Mouse (Mus musculus): ENCODE data around the gene Zfp319. TPM values are rescaled to one million over a fixed set of nuclear protein-coding genes. Genes with fewer than 3 reads are reported as not detected.

The Zfp319 gene
- polyA plus RNA-seq, 1 experiment from 2014 or later, result 6.2 TPM

- 65% methylated on average over 6 of the region's 6 CpGs for WGBS
- no peak for ATAC-seq (ENCODE audit: insufficient read depth, low FRiP score, low read depth)
- no peaks in the 10 kb centered on the region for H3K36me3 ChIP-seq
- H3K4me3 ChIP-seq (replicated peaks), result no peak overlapping the region
- H3K4me1 ChIP-seq, result peaks cover 28% of the 10 kb centered on the region
- no peak overlapping the region for H3K27ac ChIP-seq
- H3K9me3 ChIP-seq, result no peaks in the 10 kb centered on the region
- no peak overlapping the region for H3K9ac ChIP-seq
- H3K4me2 ChIP-seq, result no peak overlapping the region
- H3K27me3 ChIP-seq (replicated peaks), result no peaks in the 10 kb centered on the region
Observed at GRCm38 (mm10) chr8:95362272-95362671, 30.5 kb upstream of the Zfp319 start.

DNA sequence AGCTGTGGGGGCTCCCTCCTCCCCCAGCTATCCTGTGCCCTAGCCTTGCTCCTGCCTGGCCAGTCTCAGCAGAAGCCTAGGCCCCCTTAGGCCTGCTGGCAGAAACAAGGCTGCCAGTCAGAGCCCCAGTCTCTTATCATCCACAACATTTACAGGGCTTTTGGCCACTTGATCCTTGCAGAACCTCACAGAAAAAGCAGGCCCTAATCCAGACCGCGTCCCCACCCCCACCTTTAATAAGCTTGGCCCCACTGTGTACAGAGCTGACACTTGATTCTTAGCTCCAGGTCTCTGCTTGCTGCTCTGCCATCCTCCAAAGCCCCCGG is 29.2 kb upstream of the Zfp319 start:
- Histone ChIP-seq H3K27ac (no peak overlapping the region; the same call in 1 of the 2 replicates), H3K4me3 (replicated peaks) (no peak overlapping the region), H3K27me3 (replicated peaks) (no peaks in the 10 kb centered on the region), H3K9me3 (no peaks in the 10 kb centered on the region), H3K4me2 (no peak overlapping the region), H3K4me1 (peaks cover 28% of the 10 kb centered on the region), H3K9ac (no peak overlapping the region), H3K36me3 (no peaks in the 10 kb centered on the region)
- no peak for ATAC-seq (ENCODE audit: insufficient read depth, low FRiP score, low read depth)
- 68% methylated on average over 3 of the region's 3 CpGs for WGBS

DNA sequence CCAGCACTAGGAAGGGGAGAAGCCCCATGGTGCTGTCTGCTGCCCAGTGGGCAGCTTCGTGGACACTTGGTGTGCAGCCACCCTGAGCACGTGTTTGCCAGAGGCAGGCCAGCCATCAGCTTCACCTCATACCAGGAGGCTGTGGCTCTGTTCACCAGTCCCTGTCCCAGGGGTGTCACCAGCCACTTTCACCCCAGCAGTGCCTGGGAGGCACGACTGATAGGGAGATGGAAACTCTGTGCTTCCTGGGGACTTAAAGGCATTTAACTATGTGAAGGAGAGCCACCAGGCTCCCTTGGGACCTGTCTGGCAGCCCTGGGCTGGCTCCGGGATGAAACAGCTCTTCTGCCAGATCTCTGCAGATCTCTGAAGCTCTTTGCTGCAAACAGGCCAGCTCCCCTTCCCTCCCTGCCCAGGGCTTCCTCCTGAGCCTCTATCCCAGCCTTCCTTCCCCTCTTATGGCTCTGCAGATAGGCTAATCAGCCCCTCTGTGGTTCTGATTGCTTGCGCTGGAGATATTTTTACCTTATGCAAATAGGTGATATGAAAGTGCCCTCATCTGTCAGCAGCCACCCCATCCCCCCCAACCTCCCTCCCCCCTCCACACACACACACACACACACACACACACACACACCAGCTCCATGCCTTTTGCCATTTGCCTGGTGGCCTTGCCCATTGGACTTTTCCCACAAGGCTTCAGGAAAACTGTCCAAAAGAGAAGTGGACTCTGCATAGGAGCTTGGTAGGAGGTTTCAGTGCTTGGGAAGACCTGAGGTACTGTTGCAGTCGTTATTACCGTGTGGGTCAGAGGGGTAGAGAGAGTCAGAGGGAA is 28.6 kb upstream of the Zfp319 start:
- WGBS, result 42% methylated on average over 7 of the region's 7 CpGs
- peaks cover 28% of the 10 kb centered on the region for H3K4me1 ChIP-seq
- H3K27ac ChIP-seq, result peak overlapping the region; percentile 78; the same call in 1 of the 2 replicates
- ATAC-seq (ENCODE audit: insufficient read depth, low FRiP score, low read depth), result no peak
- H3K9ac ChIP-seq, result no peak overlapping the region
- H3K36me3 ChIP-seq, result no peaks in the 10 kb centered on the region
- H3K4me2 ChIP-seq, result no peak overlapping the region
- H3K9me3 ChIP-seq, result no peaks in the 10 kb centered on the region
- H3K4me3 ChIP-seq (replicated peaks), result no peak overlapping the region
- H3K27me3 ChIP-seq (replicated peaks), result no peaks in the 10 kb centered on the region

GRCm38 (mm10) chr8:95358550-95359411 is 27.0 kb upstream of the Zfp319 start:
- 25% methylated on average over 8 of the region's 8 CpGs for WGBS
- Histone ChIP-seq H3K27me3 (replicated peaks) (no peaks in the 10 kb centered on the region), H3K4me1 (peaks cover 30% of the 10 kb centered on the region), H3K4me2 (peak overlapping the region; percentile 11; the same call in 1 of the 2 replicates), H3K4me3 (replicated peaks) (no peak overlapping the region), H3K27ac (peak overlapping the region; percentile 78), H3K9ac (no peak overlapping the region), H3K9me3 (no peaks in the 10 kb centered on the region), H3K36me3 (no peaks in the 10 kb centered on the region)
- peak; percentile 67 for ATAC-seq (ENCODE audit: insufficient read depth, low FRiP score, low read depth)

DNA sequence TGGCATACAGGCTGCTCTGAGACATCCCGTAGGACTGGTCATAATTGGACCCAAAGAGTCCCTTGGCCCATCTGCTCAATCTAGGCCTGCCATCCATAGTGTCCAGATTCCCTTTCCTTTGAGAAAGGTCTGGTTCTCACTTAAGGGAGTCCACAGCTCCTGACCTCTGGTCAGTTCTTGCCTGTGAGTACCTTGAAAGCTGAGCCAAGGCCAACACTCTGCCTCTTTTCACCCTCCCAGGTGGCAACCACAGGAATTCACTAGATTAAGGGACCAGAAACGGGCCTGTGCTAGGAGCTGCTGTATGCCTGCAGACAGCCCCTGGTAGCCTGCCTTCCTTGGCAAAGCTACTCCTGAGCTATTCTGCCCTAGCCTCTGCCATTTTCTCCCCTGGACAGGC is 22.9 kb upstream of the Zfp319 start:
- peak overlapping the region; percentile 88 for H3K4me2 ChIP-seq
- H3K36me3 ChIP-seq, result no peaks in the 10 kb centered on the region
- ATAC-seq (ENCODE audit: insufficient read depth, low FRiP score, low read depth), result no peak
- no peak overlapping the region for H3K27ac ChIP-seq
- WGBS, result 91% methylated on average over 2 of the region's 2 CpGs
- H3K9me3 ChIP-seq, result no peaks in the 10 kb centered on the region
- H3K4me1 ChIP-seq, result peaks cover 32% of the 10 kb centered on the region
- H3K4me3 ChIP-seq (replicated peaks), result no peak overlapping the region; the same call in 1 of the 2 replicates
- H3K27me3 ChIP-seq (replicated peaks), result no peaks in the 10 kb centered on the region
- H3K9ac ChIP-seq, result no peak overlapping the region

DNA sequence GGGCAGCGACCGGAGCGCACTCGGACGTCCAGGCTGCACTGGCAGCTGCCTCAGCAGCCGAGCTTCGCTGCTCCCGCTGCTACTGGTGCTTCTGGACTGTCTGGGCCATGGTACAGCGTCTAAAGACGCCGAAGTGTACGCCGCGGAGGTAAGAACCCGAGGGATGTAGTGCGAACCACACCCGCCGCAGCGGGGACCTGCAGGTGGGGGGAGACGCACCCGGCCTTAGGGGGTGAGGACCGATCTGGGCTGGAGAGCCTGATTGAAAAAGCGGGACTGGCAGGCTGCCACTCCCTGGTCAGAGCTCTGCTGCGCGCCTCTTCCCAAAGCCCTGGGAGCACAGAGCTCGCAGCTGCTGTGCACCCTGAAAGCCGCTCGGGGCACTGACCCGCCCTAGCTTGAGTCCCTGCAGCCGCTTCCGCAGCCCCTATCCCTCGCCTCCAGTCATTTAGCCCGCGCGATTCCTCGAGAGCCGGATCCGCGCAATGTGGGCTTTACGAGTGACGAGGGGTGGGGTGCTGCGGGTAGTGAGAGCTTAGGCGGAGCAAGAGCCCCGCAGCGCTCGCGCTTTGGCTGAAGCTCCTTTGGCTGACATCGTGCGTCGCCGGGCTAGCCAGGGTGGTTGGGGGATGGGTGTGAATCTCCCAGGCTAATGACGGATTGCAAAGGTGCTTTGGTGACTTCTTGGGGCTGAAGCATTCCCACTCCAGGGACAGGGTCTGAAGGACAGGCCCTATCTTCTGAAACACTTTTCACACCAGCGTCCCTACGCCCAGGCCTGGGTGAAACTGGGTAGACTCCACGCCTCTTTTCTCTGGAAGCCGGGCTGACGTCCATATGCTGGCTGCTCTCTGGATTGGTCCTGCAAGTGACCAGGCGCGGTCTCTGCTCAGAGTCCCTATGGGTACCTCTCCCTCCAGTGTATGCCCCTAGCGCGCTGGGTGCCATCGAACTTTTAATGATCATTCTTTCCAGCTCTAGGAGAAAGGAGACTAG is 21.4 kb upstream of the Zfp319 start:
- Histone ChIP-seq H3K4me1 (peaks cover 34% of the 10 kb centered on the region), H3K27me3 (replicated peaks) (no peaks in the 10 kb centered on the region), H3K27ac (peak overlapping the region; percentile 86), H3K36me3 (no peaks in the 10 kb centered on the region), H3K9me3 (no peaks in the 10 kb centered on the region), H3K9ac (peak overlapping the region; percentile 81), H3K4me2 (peak overlapping the region; percentile 88), H3K4me3 (replicated peaks) (peak overlapping the region; percentile 77)
- WGBS, result 4% methylated on average over 62 of the region's 62 CpGs
- ATAC-seq (ENCODE audit: insufficient read depth, low FRiP score, low read depth), result peak; percentile 36

GRCm38 (mm10) chr8:95352151-95352870 is 20.6 kb upstream of the Zfp319 start, which contains the start of gene Mmp15:
Mmp15 (plus strand) TSS chr8:95352268.
- H3K9ac ChIP-seq, result peak within 1 kb of the TSS; percentile 81
- under 1% methylated on average over 80 of the region's 80 CpGs for WGBS
- peak; percentile 80 for ATAC-seq (ENCODE audit: insufficient read depth, low FRiP score, low read depth)
- H3K4me2 ChIP-seq, result peak within 1 kb of the TSS; percentile 88
- H3K9me3 ChIP-seq, result no peaks in the 10 kb centered on the region
- H3K27ac ChIP-seq, result peak within 1 kb of the TSS; percentile 86
- H3K4me3 ChIP-seq (replicated peaks), result peak within 1 kb of the TSS; percentile 77
- H3K27me3 ChIP-seq (replicated peaks), result no peaks in the 10 kb centered on the region
- no peaks in the 10 kb centered on the region for H3K36me3 ChIP-seq
- peaks cover 34% of the 10 kb centered on the region for H3K4me1 ChIP-seq

- Histone ChIP-seq H3K4me2 (peak overlapping the region; percentile 88), H3K9me3 (no peaks in the 10 kb centered on the region), H3K9ac (no peak overlapping the region), H3K27me3 (replicated peaks) (no peaks in the 10 kb centered on the region), H3K36me3 (no peaks in the 10 kb centered on the region), H3K4me1 (peaks cover 38% of the 10 kb centered on the region), H3K27ac (peak overlapping the region; percentile 86), H3K4me3 (replicated peaks) (peak overlapping the region; percentile 77)
- 3% methylated on average over 15 of the region's 15 CpGs for WGBS
- peak; percentile 32; the same call in 1 of the 2 replicates for ATAC-seq (ENCODE audit: insufficient read depth, low FRiP score, low read depth)
Observed at GRCm38 (mm10) chr8:95351461-95351860, 19.7 kb upstream of the Zfp319 start.

DNA sequence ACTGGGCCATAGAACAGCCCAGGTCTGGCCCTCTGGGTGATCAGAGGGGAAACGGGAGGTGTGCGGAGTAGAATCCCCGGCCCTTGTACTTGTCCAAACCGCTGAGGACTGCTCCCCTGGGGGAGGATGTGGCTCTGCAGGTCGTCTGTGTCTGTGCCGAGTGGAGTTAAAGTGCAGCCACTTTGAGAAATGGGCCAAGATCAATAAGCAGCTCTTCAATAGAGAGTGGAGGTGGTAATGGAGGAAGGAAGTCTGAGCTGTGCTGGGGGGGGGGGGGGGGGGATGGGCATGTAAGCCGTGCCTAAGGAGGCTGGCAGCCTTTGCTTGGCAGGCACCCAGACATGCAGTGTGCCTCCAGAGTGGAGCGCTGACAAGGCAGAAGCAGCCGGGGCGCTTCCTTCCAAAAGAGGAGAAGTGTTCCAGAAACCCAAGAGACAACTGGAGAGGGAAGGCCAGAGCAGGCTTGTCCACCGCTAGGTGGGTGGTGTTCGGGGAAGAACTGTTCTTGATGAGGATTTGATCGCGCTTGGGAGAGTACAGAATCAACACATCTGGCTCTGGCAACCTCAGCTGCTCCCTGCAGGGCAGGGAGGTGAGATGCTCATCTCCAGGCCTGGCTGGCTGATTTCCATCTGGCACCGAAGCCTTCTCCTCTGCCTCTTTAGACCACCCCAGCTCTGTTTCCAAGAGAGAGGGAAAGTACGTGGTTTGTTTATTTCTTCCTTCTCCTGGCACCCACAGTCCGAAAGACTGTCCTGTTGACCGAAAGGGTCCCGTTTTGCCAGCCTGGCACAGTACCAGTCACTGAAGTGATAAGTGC is 17.3 kb upstream of the Zfp319 start:
- 46% methylated on average over 19 of the region's 19 CpGs for WGBS
- Histone ChIP-seq H3K36me3 (peaks cover 3% of the 10 kb centered on the region), H3K9me3 (no peaks in the 10 kb centered on the region), H3K4me3 (replicated peaks) (no peak overlapping the region), H3K27me3 (replicated peaks) (no peaks in the 10 kb centered on the region), H3K27ac (peak overlapping the region; percentile 69), H3K4me2 (no peak overlapping the region), H3K4me1 (peaks cover 38% of the 10 kb centered on the region; the same call in 1 of the 2 replicates), H3K9ac (no peak overlapping the region)
- ATAC-seq (ENCODE audit: insufficient read depth, low FRiP score, low read depth), result no peak

- peak overlapping the region; percentile 69 for H3K27ac ChIP-seq
- peaks cover 5% of the 10 kb centered on the region for H3K36me3 ChIP-seq
- no peak overlapping the region for H3K9ac ChIP-seq
- H3K4me3 ChIP-seq (replicated peaks), result no peak overlapping the region
- WGBS, result 86% methylated on average over 2 of the region's 2 CpGs
- no peaks in the 10 kb centered on the region for H3K9me3 ChIP-seq
- no peak for ATAC-seq (ENCODE audit: insufficient read depth, low FRiP score, low read depth)
- H3K4me2 ChIP-seq, result no peak overlapping the region
- H3K27me3 ChIP-seq (replicated peaks), result no peaks in the 10 kb centered on the region
- peaks cover 32% of the 10 kb centered on the region; the same call in 1 of the 2 replicates for H3K4me1 ChIP-seq
Observed at GRCm38 (mm10) chr8:95348356-95348755, 16.6 kb upstream of the Zfp319 start.
